Mouse (Mus musculus) liver, adult 2 months (tissue): ENCODE measurements around the gene Gm10401. TPM values are rescaled to one million over a fixed set of nuclear protein-coding genes. Genes with fewer than 3 reads are reported as not detected.

Experiments
- DNase-seq: peaks from one replicate; pipeline ENCODE4 v3.0.0-alpha.2; 2011; ENCODE audit warnings: low read depth, low spot score; ENCODE audit errors: extremely low read depth
- H3K27ac ChIP-seq: fragments of 200-500 bp; replicated peaks from 2 replicates; pipeline ENCODE4 v1.5.1; 2012; ENCODE audit warnings: low read depth, mild to moderate bottlenecking, control low read depth, inconsistent platforms, low read length; ENCODE audit not compliant: insufficient read depth
- H3K27me3 ChIP-seq: fragments of 200-500 bp; 2 replicates; pipeline ENCODE4 v1.6.1; 2012; ENCODE audit warnings: mild to moderate bottlenecking, moderate library complexity, low read length, inconsistent platforms; ENCODE audit not compliant: control insufficient read depth, insufficient read depth
- H3K36me3 ChIP-seq: fragments of 200-500 bp; 2 replicates; pipeline ENCODE4 v1.6.1; 2012; ENCODE audit warnings: low read length, inconsistent platforms; ENCODE audit not compliant: control insufficient read depth, insufficient read depth
- H3K4me1 ChIP-seq: fragments of 200-500 bp; 2 replicates; pipeline ENCODE4 v1.6.1; 2011; ENCODE audit warnings: low read length; ENCODE audit not compliant: control insufficient read depth, insufficient read depth
- H3K4me3 ChIP-seq: fragments of 200-500 bp; 2 replicates; pipeline ENCODE4 v1.5.1; 2011; ENCODE audit warnings: low read depth, mild to moderate bottlenecking, control low read depth, low read length, moderate library complexity; ENCODE audit not compliant: insufficient read depth
- H3K79me2 ChIP-seq: fragments of 200-500 bp; 2 replicates; pipeline ENCODE4 v1.6.1; 2012; ENCODE audit warnings: inconsistent platforms, mild to moderate bottlenecking, low read length, moderate library complexity; ENCODE audit not compliant: control insufficient read depth, insufficient read depth
- H3K9ac ChIP-seq: fragments of 200-500 bp; 2 replicates; pipeline ENCODE4 v1.6.1; 2012; ENCODE audit warnings: low read depth, mild to moderate bottlenecking, control low read depth, inconsistent platforms, low read length
- CTCF ChIP-seq: fragments of 200-500 bp; IDR thresholded peaks from 2 replicates; pipeline ENCODE4 v1.5.1; 2011; ENCODE audit warnings: low read depth, low read length, control low read depth
- POLR2A ChIP-seq: fragments of 200-500 bp; IDR thresholded peaks from 2 replicates; pipeline ENCODE4 v1.6.1; 2011; ENCODE audit warnings: low read length, control low read depth; ENCODE audit not compliant: insufficient read depth; ENCODE audit errors: extremely low read depth
- WGBS: fragments of 180-500 bp; shearing (Covaris S2); methylation state at CpG from one replicate; pipeline ENCODE4 v1.1.7; 2018; 5-methylcytosine and 5-hydroxymethylcytosine counted together
- polyA plus RNA-seq: library from polyadenylated mRNA; depleted of rRNA; stranded (reverse); fragments of >200 nt; gene quantifications from 2 replicates; pipeline ENCODE4 v1.2.3, GENCODE M21; 2012; rRNA removed
- total RNA-seq: library from RNA; depleted of rRNA; stranded (reverse); fragments of >200 nt; gene quantifications from 2 replicates; pipeline ENCODE4 v1.2.3, GENCODE M21; 2014; rRNA removed

Gene Gm10401
- total and polyA plus RNA-seq, 2 experiments = 0.17 TPM; not detected in 1

- Histone ChIP-seq H3K27me3 (no peaks in the 10 kb centered on the region), H3K36me3 (no peaks in the 10 kb centered on the region), H3K4me1 (peaks cover 19% of the 10 kb centered on the region), H3K4me3 (no peak overlapping the region), H3K27ac (no peak overlapping the region), H3K79me2 (peaks cover 57% of the 10 kb centered on the region), H3K9ac (no peak overlapping the region)
- TF ChIP-seq CTCF = no peak
- TF ChIP-seq POLR2A = no peak
- WGBS = 96% methylated on average over 22 of the region's 22 CpGs
- DNase-seq = no peak
Observed at GRCm38 (mm10) chr5:115053791-115054396, 44.2 kb downstream of the Gm10401 start.

GRCm38 (mm10) chr5:115052546-115052945, 45.5 kb downstream of the Gm10401 start:
- Histone ChIP-seq H3K4me3 (no peak overlapping the region), H3K79me2 (peaks cover 63% of the 10 kb centered on the region), H3K4me1 (peaks cover 17% of the 10 kb centered on the region), H3K27me3 (no peaks in the 10 kb centered on the region), H3K9ac (no peak overlapping the region), H3K36me3 (no peaks in the 10 kb centered on the region), H3K27ac (no peak overlapping the region)
- WGBS = 34% methylated on average over 8 of the region's 8 CpGs
- DNase-seq = peak; percentile 38
- TF ChIP-seq POLR2A = no peak
- no peak for TF ChIP-seq CTCF

GRCm38 (mm10) chr5:115050776-115051175, 47.3 kb downstream of the Gm10401 start:
- peaks cover 17% of the 10 kb centered on the region for H3K4me1 ChIP-seq
- 84% methylated on average over 6 of the region's 6 CpGs for WGBS

GRCm38 (mm10) chr5:115049692-115050091, 48.4 kb downstream of the Gm10401 start:
- no peak for DNase-seq
- H3K9ac ChIP-seq = no peak overlapping the region
- TF ChIP-seq CTCF (no peak), POLR2A (no peak)
- H3K27ac ChIP-seq = no peak overlapping the region
- H3K36me3 ChIP-seq = no peaks in the 10 kb centered on the region
- H3K4me3 ChIP-seq = no peak overlapping the region
- H3K79me2 ChIP-seq = peaks cover 59% of the 10 kb centered on the region
- no peaks in the 10 kb centered on the region for H3K27me3 ChIP-seq
- WGBS = 82% methylated on average over 6 of the region's 6 CpGs
- peaks cover 17% of the 10 kb centered on the region for H3K4me1 ChIP-seq

More at GRCm38 (mm10) chr5:115050776-115051175, 47.3 kb downstream of the Gm10401 start:
- TF ChIP-seq POLR2A (no peak), CTCF (no peak)
- Histone ChIP-seq H3K9ac (no peak overlapping the region), H3K27me3 (no peaks in the 10 kb centered on the region), H3K79me2 (peaks cover 53% of the 10 kb centered on the region), H3K4me3 (no peak overlapping the region), H3K36me3 (no peaks in the 10 kb centered on the region), H3K27ac (no peak overlapping the region)
- DNase-seq = no peak

Other genes starting within 250 kb of the Gm10401 start
- not detected in 2 replicates for gene 4930519G04Rik, start 244.6 kb downstream of the Gm10401 start, total RNA-seq
- not detected in 2 replicates for gene 4930519G04Rik, start 244.6 kb downstream of the Gm10401 start, polyA plus RNA-seq
- gene Gm9936, start 239.6 kb downstream of the Gm10401 start, total RNA-seq = not detected in 2 replicates
- not detected in 2 replicates for gene Gm9936, start 239.6 kb downstream of the Gm10401 start, polyA plus RNA-seq
- gene Oasl2, start 201.4 kb downstream of the Gm10401 start, total RNA-seq = 4.1 and 6.3 TPM in 2 replicates
- 1.5 and 4.2 TPM in 2 replicates for gene Oasl2, start 201.4 kb downstream of the Gm10401 start, polyA plus RNA-seq
- gene Oasl1, start 175.1 kb downstream of the Gm10401 start, total RNA-seq = 5.8 and 6.6 TPM in 2 replicates
- 15.4 and 16.8 TPM in 2 replicates for gene Oasl1, start 175.1 kb downstream of the Gm10401 start, polyA plus RNA-seq
- gene 2210016L21Rik, start 156.1 kb downstream of the Gm10401 start, total RNA-seq = 3.0 and 5.2 TPM in 2 replicates
- gene 2210016L21Rik, start 156.1 kb downstream of the Gm10401 start, polyA plus RNA-seq = 5.2 and 6.1 TPM in 2 replicates
- 6.1 and 9.3 TPM in 2 replicates for gene Hnf1a, start 127.2 kb downstream of the Gm10401 start, total RNA-seq
- 13.5 and 19.2 TPM in 2 replicates for gene Hnf1a, start 127.2 kb downstream of the Gm10401 start, polyA plus RNA-seq
- 8.7 and 13.1 TPM in 2 replicates for gene Sppl3, start 87.2 kb downstream of the Gm10401 start, total RNA-seq
- 23.7 and 24.0 TPM in 2 replicates for gene Sppl3, start 87.2 kb downstream of the Gm10401 start, polyA plus RNA-seq
- 140 and 143 TPM in 2 replicates for gene Acads, start 21.1 kb upstream of the Gm10401 start, total RNA-seq
- gene Acads, start 21.1 kb upstream of the Gm10401 start, polyA plus RNA-seq = 255 and 293 TPM in 2 replicates
- 12.5 and 17.3 TPM in 2 replicates for gene Unc119b, start 36.7 kb upstream of the Gm10401 start, total RNA-seq
- 29.4 and 32.0 TPM in 2 replicates for gene Unc119b, start 36.7 kb upstream of the Gm10401 start, polyA plus RNA-seq
- gene Mlec, start 59.9 kb upstream of the Gm10401 start, total RNA-seq = 33.7 and 44.7 TPM in 2 replicates
- gene Mlec, start 59.9 kb upstream of the Gm10401 start, polyA plus RNA-seq = 40.8 and 41.8 TPM in 2 replicates
- 0.09 TPM in 1 of 2 replicates, not detected in the other for gene Cabp1, start 96.1 kb upstream of the Gm10401 start, total RNA-seq
- gene Cabp1, start 96.1 kb upstream of the Gm10401 start, polyA plus RNA-seq = 0.07 and 0.21 TPM in 2 replicates
- gene Pop5, start 137.5 kb upstream of the Gm10401 start, total RNA-seq = 56.2 and 59.2 TPM in 2 replicates
- 70.3 and 91.0 TPM in 2 replicates for gene Pop5, start 137.5 kb upstream of the Gm10401 start, polyA plus RNA-seq
- 32.1 and 42.9 TPM in 2 replicates for gene Rnf10, start 174.6 kb upstream of the Gm10401 start, total RNA-seq
- gene Rnf10, start 174.6 kb upstream of the Gm10401 start, polyA plus RNA-seq = 79.2 and 81.3 TPM in 2 replicates
- gene Coq5, start 181.4 kb upstream of the Gm10401 start, total RNA-seq = 20.7 and 24.6 TPM in 2 replicates
- 13.7 and 13.9 TPM in 2 replicates for gene Coq5, start 181.4 kb upstream of the Gm10401 start, polyA plus RNA-seq
- 13.1 and 24.1 TPM in 2 replicates for gene Dynll1, start 202.7 kb upstream of the Gm10401 start, total RNA-seq
- 24.3 and 25.8 TPM in 2 replicates for gene Dynll1, start 202.7 kb upstream of the Gm10401 start, polyA plus RNA-seq
- gene Srsf9, start 228.9 kb upstream of the Gm10401 start, total RNA-seq = 17.0 and 21.7 TPM in 2 replicates
- gene Srsf9, start 228.9 kb upstream of the Gm10401 start, polyA plus RNA-seq = 25.2 and 25.3 TPM in 2 replicates
- gene Gatc, start 242.9 kb upstream of the Gm10401 start, total RNA-seq = 6.3 and 8.6 TPM in 2 replicates
- 11.0 and 12.7 TPM in 2 replicates for gene Gatc, start 242.9 kb upstream of the Gm10401 start, polyA plus RNA-seq
- 12.9 and 14.5 TPM in 2 replicates for gene Triap1, start 242.9 kb upstream of the Gm10401 start, total RNA-seq
- 11.4 and 11.8 TPM in 2 replicates for gene Triap1, start 242.9 kb upstream of the Gm10401 start, polyA plus RNA-seq